Mouse (Mus musculus) telencephalon, adult 2 months (tissue): ENCODE measurements at regions not wholly inside any gene's neighbourhood (a gene's known extent, or its start where the extent isn't known, plus 50 kb on each side); places are given as distances from the start of the nearest gene placed in this dataset.

Source experiments
- DNase-seq: peaks from one replicate; pipeline ENCODE4 v3.0.0-alpha.2; 2011; ENCODE audit warnings: low read depth, low spot score

GRCm38 (mm10) chr4:152731082-152731720, 253.5 kb upstream of the Kcnab2 start:
- no peak for DNase-seq

DNA sequence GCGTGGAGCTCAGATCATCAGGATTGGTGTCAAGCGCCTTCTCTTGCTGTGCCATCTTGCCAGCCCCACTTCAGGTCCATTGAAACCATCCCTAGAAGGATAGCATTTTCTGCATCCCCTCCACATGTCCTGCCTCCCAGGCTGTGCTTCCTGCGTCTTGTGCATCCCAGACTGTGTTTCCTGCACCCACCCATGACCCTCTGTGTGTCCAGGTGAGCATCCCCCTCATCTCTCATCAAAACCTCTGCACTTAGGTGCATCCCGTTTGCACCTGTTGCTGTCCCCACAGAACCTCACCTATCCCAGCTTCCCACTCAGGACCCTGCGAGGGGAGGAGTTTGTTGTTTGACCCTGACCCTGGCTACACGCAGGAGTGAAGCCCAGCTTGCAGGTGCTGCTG, 251.8 kb upstream of the Kcnab2 start:
- no peak for DNase-seq

DNA sequence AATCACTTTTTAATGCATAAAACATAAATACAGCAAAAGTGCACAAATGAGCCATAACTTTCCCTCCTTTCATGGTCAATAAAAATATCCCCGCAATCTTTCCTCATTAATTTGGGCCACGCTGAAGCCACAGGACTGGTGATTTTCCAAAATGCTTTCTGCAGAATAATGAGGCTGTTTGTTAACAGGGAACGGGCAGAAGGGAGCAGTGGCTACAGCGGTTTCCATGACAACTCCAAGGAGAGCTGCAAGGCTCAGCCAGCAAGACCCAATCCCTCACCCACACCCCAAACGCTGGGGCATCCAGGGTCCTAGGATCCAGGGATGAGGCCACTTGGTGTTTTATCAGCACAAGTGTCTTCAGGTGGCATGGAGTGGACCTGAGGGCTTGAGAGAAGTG, 248.2 kb upstream of the Kcnab2 start:
- DNase-seq = peak; percentile 19

- DNase-seq = no peak
Observed at GRCm38 (mm10) chr4:152725423-152725822, 247.8 kb upstream of the Kcnab2 start.

- DNase-seq = no peak
Observed at GRCm38 (mm10) chr4:152724741-152725140, 247.1 kb upstream of the Kcnab2 start.

DNA sequence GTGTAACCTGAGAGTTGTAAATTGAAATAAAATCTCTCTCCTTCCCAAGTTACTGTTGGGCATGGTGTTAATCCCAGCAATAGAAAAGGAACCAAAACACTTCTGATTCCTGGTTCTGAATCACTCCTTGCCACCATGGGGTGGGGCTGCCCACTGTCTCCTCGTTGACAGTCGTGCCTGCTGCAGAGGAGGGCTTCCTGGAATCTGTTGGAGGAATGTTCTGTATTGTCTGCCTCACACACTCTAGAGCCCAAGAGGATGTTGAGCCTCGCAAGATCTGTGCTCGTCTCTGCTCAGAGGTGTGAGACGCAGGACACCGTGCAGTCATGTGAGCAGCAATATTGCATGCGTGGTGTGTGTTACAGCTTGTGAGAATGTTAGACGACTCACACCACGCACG, 246.4 kb upstream of the Kcnab2 start:
- DNase-seq = no peak

DNA sequence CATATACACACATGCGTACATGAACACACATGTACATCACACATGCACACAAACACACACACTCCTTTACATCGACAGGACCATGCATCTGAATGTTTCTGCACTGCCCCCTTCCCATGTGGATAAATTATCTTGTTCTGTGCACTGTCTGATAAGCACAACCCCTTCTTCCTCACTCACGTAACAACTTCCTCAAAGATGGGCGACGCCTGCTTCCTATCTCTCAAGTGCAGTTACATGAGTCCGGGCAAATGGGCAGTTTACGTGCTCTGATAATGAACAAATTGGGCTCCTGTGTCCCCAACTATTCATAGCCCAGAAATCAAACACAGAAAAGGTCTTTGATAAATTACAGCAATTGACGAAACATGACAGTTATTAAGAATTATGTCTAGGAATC, 242.9 kb upstream of the Kcnab2 start:
- DNase-seq = no peak

GRCm38 (mm10) chr4:152719416-152720127, 241.9 kb upstream of the Kcnab2 start:
- no peak for DNase-seq

DNA sequence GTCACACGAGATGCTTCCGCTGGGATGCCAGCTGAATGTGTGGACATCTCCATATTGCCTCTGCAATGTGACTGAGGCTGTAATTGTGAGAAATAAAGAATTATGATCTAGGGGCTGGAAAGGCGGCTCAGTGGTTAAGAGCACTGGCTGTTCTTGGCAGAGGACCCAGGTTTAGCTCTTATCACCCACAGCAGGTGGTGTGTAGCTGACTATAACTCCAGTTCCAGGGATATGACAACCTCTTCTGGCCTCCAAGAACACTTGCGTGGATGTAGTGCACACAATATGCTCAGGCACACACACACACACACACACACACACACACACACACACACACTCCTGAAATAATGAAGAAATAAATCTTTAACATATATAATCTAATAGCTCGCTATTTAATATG, 232.7 kb upstream of the Kcnab2 start:
- DNase-seq = no peak

GRCm38 (mm10) chr4:152700217-152700616, 222.5 kb upstream of the Kcnab2 start:
- no peak for DNase-seq

- DNase-seq = no peak
Observed at GRCm38 (mm10) chr4:152697247-152697960, 219.7 kb upstream of the Kcnab2 start.

DNA sequence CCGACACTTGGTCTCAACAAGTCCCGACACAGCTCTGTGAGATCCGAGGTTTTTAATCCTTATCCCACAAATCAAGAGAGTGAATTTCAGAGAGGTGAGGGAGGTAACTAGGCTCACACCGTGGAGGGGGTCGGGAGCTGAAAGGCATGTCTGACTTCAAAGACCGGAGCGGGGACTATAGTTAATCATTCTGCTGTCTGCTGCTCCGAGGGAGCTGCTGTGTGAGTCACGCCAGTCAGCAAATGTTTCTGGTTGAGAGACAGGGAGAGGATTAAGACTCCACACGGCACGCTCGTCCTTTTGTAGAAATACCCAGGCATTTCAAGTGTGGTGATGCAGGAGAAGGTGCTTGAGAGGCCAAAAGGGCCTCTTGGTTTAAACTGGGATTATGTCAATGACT, 214.1 kb upstream of the Kcnab2 start:
- DNase-seq = no peak

DNA sequence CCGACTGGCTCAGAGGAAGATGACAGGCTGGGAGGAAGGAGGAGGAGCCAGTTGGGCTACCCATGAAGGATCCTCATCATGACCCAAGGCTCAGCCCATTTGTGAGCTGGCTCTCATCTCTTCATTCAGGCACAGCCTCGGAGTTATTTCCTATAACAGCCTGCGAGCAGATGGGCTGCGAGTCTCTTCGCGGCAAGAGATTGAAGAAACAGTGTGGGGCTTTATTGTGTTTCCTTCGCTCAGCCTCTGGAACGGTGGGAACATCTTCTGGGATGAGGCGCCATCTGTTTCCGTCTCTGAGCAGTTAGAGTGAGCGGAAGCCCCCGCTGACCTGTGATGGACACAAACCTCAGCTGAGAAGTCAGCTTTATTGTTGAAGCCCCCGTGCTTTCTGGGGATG, 213.6 kb upstream of the Kcnab2 start:
- DNase-seq = no peak

DNA sequence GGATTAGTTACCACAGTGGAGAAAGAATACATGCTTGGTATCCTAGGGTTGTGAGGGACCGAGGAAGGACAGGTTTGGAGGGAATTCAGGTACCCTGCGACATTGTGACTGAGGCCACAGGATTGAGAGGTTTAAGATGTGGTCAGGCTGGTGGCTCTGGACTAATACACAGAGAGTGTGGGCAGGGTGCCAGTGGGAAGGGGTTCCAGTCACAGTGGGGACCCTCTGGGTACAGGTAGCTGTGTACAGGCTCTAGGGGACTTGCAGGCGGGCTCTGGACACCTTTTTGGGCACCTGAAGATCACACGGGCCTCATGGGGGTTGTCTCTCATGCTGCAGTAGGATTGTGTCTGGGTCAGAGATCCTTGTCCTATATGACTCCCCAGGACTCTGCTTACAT, 213.1 kb upstream of the Kcnab2 start:
- DNase-seq = no peak

- DNase-seq = no peak
Observed at GRCm38 (mm10) chr4:152689831-152690230, 212.2 kb upstream of the Kcnab2 start.

DNA sequence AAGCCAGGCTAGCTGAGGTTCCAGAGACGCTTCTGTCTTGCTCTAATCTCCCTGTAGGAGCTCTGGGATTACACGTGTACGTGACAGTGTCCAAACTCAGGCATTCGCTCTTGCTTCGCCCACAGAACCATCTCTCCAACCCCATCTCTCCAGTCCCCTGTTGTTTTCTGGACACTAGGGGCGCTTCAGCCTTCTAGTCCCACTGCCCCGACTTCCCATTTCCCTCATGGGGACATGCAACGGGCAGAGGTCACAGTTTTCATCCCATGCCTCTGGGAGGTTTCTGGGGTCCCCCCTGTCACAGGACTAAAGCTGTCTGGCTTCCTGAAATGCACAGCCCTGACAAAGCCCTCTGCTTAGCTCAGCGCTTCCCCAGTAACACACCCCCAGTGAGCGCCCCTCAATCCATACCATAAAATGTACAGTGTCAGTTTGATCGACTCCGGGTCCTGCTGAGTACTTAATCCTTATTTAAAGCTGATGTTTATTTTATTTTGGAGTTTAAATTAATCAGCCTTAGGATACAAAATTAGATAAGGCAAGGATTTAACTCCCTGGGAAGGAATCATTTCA, 208.9 kb upstream of the Kcnab2 start:
- no peak for DNase-seq

DNA sequence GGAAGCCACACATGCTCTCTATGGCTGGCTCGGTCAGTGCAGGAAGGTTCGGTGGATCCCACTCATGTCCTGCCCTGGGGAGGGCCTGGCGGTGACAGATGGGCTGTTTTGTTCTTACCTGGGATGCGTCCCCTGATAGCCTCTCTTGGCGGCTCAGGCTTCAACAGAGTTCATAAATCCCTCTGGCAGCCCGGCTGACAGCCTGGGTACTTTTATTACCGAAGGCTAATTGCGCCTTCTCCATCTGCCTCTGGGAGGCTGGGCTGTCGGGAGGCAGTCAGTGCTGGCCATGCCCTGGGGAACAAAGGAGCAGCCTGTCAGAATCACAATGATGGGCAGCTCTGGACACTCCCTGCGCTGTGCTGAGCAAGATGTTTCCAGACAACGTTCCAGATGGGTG, 196.5 kb upstream of the Kcnab2 start:
- no peak for DNase-seq

GRCm38 (mm10) chr4:152663482-152663881, 185.8 kb upstream of the Kcnab2 start:
- no peak for DNase-seq

- DNase-seq = no peak
Observed at GRCm38 (mm10) chr4:152663069-152663468, 185.4 kb upstream of the Kcnab2 start.

DNA sequence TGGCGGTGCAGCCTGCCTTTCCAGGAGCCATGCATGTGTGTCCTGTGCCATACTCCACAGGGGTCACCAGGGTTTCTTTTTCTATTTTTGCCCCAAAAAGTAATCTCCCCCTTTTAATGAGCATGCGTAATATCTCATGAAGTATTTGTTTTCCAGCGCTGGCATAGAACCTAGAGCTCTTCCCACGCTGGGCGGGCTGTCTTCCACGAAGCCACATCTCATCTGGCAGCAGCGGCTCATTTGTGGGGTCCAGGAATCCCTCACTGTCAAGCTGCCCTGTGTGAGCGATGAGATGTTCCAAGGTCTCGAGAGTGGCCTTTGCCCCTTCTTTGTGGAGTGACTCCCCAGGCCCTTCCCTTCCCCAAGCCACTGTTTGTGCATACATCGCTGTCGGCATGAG, 184.8 kb upstream of the Kcnab2 start:
- DNase-seq = no peak

DNA sequence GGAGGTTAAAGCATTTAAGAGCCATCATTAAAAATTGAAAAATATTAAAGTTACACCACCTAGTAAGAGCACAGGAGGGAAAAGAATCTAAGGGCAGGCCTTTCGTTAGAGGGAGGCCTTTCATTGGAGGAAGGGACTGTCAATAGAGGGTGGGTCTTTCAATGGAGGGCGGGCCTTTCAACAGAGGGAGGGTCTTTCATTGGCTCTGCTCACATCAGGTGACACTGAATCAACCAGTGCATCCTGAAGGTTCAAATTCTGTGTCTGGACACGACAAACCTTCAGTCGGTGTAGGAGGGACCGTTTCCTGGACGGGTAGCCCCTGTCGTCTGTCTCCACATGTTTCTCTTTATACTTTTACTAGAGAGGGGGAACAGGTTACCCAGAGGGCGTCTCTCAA, 172.5 kb upstream of the Kcnab2 start:
- no peak for DNase-seq

- DNase-seq = no peak
Observed at GRCm38 (mm10) chr4:152647620-152648019, 169.9 kb upstream of the Kcnab2 start.

DNA sequence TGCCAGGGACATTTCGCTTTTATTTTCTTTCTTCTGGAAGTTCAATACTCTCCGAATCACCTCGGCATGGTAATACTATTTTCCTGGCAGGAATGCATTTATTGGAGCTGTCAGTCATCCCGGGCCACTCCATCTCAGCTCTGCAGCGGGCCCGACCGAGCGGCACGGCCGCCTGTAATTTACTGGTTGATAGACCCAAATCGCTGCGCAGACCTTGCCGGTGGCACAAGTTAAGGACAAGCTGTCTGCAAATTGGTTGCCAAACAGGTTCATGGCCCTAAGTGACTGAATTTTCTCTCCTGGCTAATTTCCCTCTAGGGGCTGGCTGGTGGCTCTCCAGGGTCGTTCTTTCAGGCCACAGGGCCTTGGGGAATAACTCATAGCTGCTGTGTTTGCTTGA, 169.4 kb upstream of the Kcnab2 start:
- no peak for DNase-seq
